ENCODE assay signal across 8 mouse cellular contexts in the genomic region with DNA sequence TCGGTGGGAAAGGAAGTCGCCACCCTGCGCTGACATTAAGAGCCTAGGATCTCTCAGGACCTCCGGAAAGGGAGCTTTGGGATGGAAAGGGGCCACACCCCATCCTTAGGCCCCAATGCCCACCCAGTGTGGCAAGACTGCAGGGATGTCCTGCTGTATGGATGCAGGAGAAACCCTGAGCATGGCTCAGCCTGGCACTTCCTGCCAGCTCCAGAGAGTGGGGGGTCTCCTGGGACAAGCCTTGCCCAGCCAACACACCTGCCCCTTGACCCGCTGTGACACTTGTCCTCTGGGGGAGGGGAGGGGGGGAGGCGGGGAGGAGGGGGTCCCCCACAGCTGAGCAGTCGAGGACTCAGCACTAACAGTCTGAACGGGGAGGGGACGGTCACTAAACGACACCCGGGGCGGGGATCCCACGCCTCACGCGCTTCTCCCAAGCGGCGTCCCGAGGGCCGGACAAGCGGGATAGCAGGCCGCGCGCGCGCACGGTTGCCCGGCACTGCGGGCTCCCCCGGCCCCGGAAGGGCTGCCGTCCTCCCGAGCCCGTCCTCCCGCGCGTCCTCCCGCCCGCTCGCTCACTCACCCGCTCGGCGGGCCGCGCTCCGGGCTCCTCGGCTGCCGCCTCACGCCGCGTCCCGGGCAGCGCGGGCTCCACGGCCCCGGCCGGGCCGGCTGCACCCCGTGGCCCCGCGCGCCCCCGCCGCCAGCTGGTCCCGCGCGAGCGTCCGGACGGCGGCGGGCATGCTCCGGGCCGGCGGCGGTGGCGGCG. TPM values are rescaled to one million over a fixed set of nuclear protein-coding genes. Genes with fewer than 3 reads are reported as not detected.
DNase-seq lines count a peak whose midpoint lies in the region; ATAC-seq lines count a peak whose summit lies in the region.

No protein-coding gene starts in this region.

- H3K9ac ChIP-seq in intestine, embryonic 14.5 days (ENCODE audit: low read length), result peak overlapping the region; percentile 76
- peak overlapping the region; percentile 66 for H3K9ac ChIP-seq in liver, embryonic 15.5 days
- H3K9ac ChIP-seq in neural tube, embryonic 14.5 days (replicated peaks; ENCODE audit: low read depth, low read length), result peak overlapping the region; percentile 80

- H3K4me2 ChIP-seq in intestine, embryonic 14.5 days (ENCODE audit: low read length), result peak overlapping the region; percentile 81
- H3K4me2 ChIP-seq in liver, embryonic 15.5 days, result peak overlapping the region; percentile 91
- peak overlapping the region; percentile 89 for H3K4me2 ChIP-seq in neural tube, embryonic 14.5 days (ENCODE audit: low read depth, low read length)

- peak overlapping the region; percentile 62 for H3K4me3 ChIP-seq in intestine, embryonic 14.5 days (ENCODE audit: low read depth, low read length)
- H3K4me3 ChIP-seq in liver, embryonic 15.5 days (replicated peaks), result peak overlapping the region; percentile 71
- peak overlapping the region; percentile 61 for H3K4me3 ChIP-seq in neural tube, embryonic 14.5 days (ENCODE audit: low read depth, low read length)

- H3K27me3 ChIP-seq in intestine, embryonic 14.5 days (replicated peaks; ENCODE audit: control insufficient read depth, insufficient read depth, low read length), result no peaks in the 10 kb centered on the region
- peaks cover 3% of the 10 kb centered on the region; the same call in 1 of the 2 replicates for H3K27me3 ChIP-seq in liver, embryonic 15.5 days
- H3K27me3 ChIP-seq in neural tube, embryonic 14.5 days (ENCODE audit: control insufficient read depth, insufficient read depth, low read length), result no peaks in the 10 kb centered on the region

- no peaks in the 10 kb centered on the region for H3K9me3 ChIP-seq in intestine, embryonic 14.5 days (ENCODE audit: control insufficient read depth, low read length)
- H3K9me3 ChIP-seq in liver, embryonic 15.5 days (replicated peaks), result no peaks in the 10 kb centered on the region
- no peaks in the 10 kb centered on the region for H3K9me3 ChIP-seq in neural tube, embryonic 14.5 days (ENCODE audit: control insufficient read depth, low read length)

- peaks cover 22% of the 10 kb centered on the region for H3K4me1 ChIP-seq in intestine, embryonic 14.5 days (replicated peaks; ENCODE audit: control insufficient read depth, insufficient read depth, low read length)
- H3K4me1 ChIP-seq in liver, embryonic 15.5 days (replicated peaks), result peaks cover 45% of the 10 kb centered on the region
- H3K4me1 ChIP-seq in neural tube, embryonic 14.5 days (ENCODE audit: control insufficient read depth, insufficient read depth, low read length), result peaks cover 11% of the 10 kb centered on the region

- peak; percentile 21 to 64 for DNase-seq in urinary bladder, adult 18-20 months (ENCODE audit: low spot score in 2 of 2)
- no peak for DNase-seq in urinary bladder, postnatal 10 days (ENCODE audit: low spot score)
- DNase-seq in cerebellum, postnatal 14 days, result peak; percentile 65 to 66
- DNase-seq in gastrocnemius, postnatal 25 days, result peak; percentile 66
- no peak for DNase-seq in intestine, embryonic 14.5 days (ENCODE audit: low spot score)
- peak; percentile 65 for DNase-seq in urinary bladder, adult 2 months (ENCODE audit: low spot score)

- H3K27ac ChIP-seq in intestine, embryonic 14.5 days (ENCODE audit: low read depth), result peak overlapping the region; percentile 57
- H3K27ac ChIP-seq in liver, embryonic 15.5 days (replicated peaks), result peak overlapping the region; percentile 80
- H3K27ac ChIP-seq in neural tube, embryonic 14.5 days (ENCODE audit: low read depth, low read length), result peak overlapping the region; percentile 69

- 2% methylated on average over 71 of the region's 77 CpGs for WGBS in intestine, embryonic 14.5 days
- WGBS in liver, embryonic 15.5 days (ENCODE audit: insufficient replicate concordance), result under 1% methylated on average over 52 of the region's 77 CpGs
- WGBS in neural tube, embryonic 14.5 days, result under 1% methylated on average over 39 of the region's 77 CpGs

- peaks cover 18% of the 10 kb centered on the region; the same call in 1 of the 2 replicates for H3K36me3 ChIP-seq in intestine, embryonic 14.5 days (ENCODE audit: control insufficient read depth, insufficient read depth, low read length)
- peaks cover 29% of the 10 kb centered on the region for H3K36me3 ChIP-seq in liver, embryonic 15.5 days (replicated peaks)
- no peaks in the 10 kb centered on the region for H3K36me3 ChIP-seq in neural tube, embryonic 14.5 days (ENCODE audit: control insufficient read depth, insufficient read depth, low read length)

- ATAC-seq in intestine, embryonic 14.5 days (replicated peaks; ENCODE audit: low FRiP score, low TSS enrichment, low read depth), result peak; percentile 60
- ATAC-seq in liver, embryonic 15.5 days (ENCODE audit: insufficient read depth), result peak; percentile 30
- ATAC-seq in neural tube, embryonic 14.5 days (ENCODE audit: low read depth), result peak; percentile 74

RNA-seq across cellular contexts. Expression of gene Pitpnm2, which starts 0.5 kb away (rescaled TPM):
- 10 to 100 TPM; 16.7 to 17.6 TPM for total RNA-seq in gastrocnemius, postnatal 25 days (2021)
- 6.2 and 6.7 TPM in 2 replicates for polyA plus RNA-seq in intestine, embryonic 14.5 days (2014; fragmentation: Nextera tagmentation; extraction: Ambion mirVana)
- 1.5 and 2.2 TPM in 2 replicates for polyA plus RNA-seq in liver, embryonic 15.5 days (2015; fragmentation: Nextera tagmentation; extraction: Ambion mirVana)
- polyA plus RNA-seq in neural tube, embryonic 14.5 days (2014; fragmentation: Nextera tagmentation; extraction: Ambion mirVana), result 14.3 and 15.2 TPM in 2 replicates
- polyA plus RNA-seq in urinary bladder, adult 2 months (2012; rRNA removed), result 23.0 and 33.6 TPM in 2 replicates

Comparison
In these comparisons a context has a peak if more than half of its experiments do, and no peak if none do; other contexts are left out.
1. DNase-seq: peak in urinary bladder, adult 18-20 months (2 of 2), cerebellum, postnatal 14 days (2 of 2), gastrocnemius, postnatal 25 days (single experiment) and urinary bladder, adult 2 months (single experiment); none in urinary bladder, postnatal 10 days (single experiment) and intestine, embryonic 14.5 days (single experiment).
2. Peak in every context shown above with its lines, with median percentiles within 50 percentile points of each other: ATAC-seq, H3K27ac ChIP-seq, H3K4me2 ChIP-seq, H3K4me3 ChIP-seq and H3K9ac ChIP-seq.